Mouse (Mus musculus) C2C12 (cell line): ENCODE measurements around the gene Ppp2r1b. TPM values are rescaled to one million over a fixed set of nuclear protein-coding genes. Genes with fewer than 3 reads are reported as not detected.

Experiments
- H3K27me3 ChIP-seq: one replicate; pipeline ENCODE4 v1.6.1; 2011; ENCODE audit not compliant: control insufficient read depth, insufficient read depth, insufficient read length
- H3K36me3 ChIP-seq: one replicate; pipeline ENCODE4 v1.6.1; 2011; ENCODE audit not compliant: control insufficient read depth, insufficient read depth
- H3K4me3 ChIP-seq: one replicate; pipeline ENCODE4 v1.5.1; 2011; ENCODE audit warnings: mild to moderate bottlenecking, control low read depth; ENCODE audit not compliant: poor library complexity, insufficient read depth, severe bottlenecking
- H3K79me2 ChIP-seq: one replicate; pipeline ENCODE4 v1.6.1; 2011; ENCODE audit not compliant: control insufficient read depth, insufficient read depth
- H3K79me3 ChIP-seq: one replicate; pipeline ENCODE4 v1.6.1; 2011; ENCODE audit warnings: low read depth, control low read depth
- H3ac ChIP-seq: one replicate; pipeline ENCODE3; 2011; ENCODE audit warnings: low read depth; ENCODE audit not compliant: control insufficient read depth, insufficient read length
- CEBPB ChIP-seq: IDR thresholded peaks from one replicate; pipeline ENCODE4 v1.6.1; 2011; ENCODE audit warnings: low read depth, mild to moderate bottlenecking, control low read depth, moderate library complexity
- CTCF ChIP-seq: IDR thresholded peaks from one replicate; pipeline ENCODE4 v1.5.1; 2011; ENCODE audit not compliant: control insufficient read depth, insufficient read depth, insufficient read length
- FOSL1 ChIP-seq: IDR thresholded peaks from one replicate; pipeline ENCODE4 v1.8.0; 2011; ENCODE audit warnings: mild to moderate bottlenecking, low read length; ENCODE audit not compliant: poor library complexity, insufficient read depth, severe bottlenecking
- MAX ChIP-seq: IDR thresholded peaks from one replicate; pipeline ENCODE4 v1.6.1; 2011; ENCODE audit warnings: mild to moderate bottlenecking, control low read depth
- MYOD1 ChIP-seq: IDR thresholded peaks from one replicate; pipeline ENCODE4 v1.6.1; 2011; ENCODE audit warnings: low read depth; ENCODE audit not compliant: control insufficient read depth, insufficient read length
- MYOG ChIP-seq: IDR thresholded peaks from one replicate; pipeline ENCODE4 v1.6.1; 2011; ENCODE audit not compliant: control insufficient read depth, insufficient read length; ENCODE audit errors: extremely low read depth
- USF1 ChIP-seq: IDR thresholded peaks from one replicate; pipeline ENCODE4 v1.6.1; 2011; ENCODE audit warnings: low read depth, mild to moderate bottlenecking, control low read depth, moderate library complexity
- polyA plus RNA-seq: library from polyadenylated mRNA; unstranded; fragments of >200 nt; fragmentation: generic; extraction: Trizol; gene quantifications from one replicate; pipeline ENCODE4 v1.2.1, GENCODE M21; 2012; ENCODE audit warnings: missing spikeins

The Ppp2r1b gene
- polyA plus RNA-seq, 1 experiment = 26.7 TPM

GRCm38 (mm10) chr9:50816512-50816911 is 28.6 kb upstream of the Ppp2r1b start:
- Histone ChIP-seq H3K79me3 (no peaks in the 10 kb centered on the region), H3K4me3 (no peak overlapping the region), H3K36me3 (peaks cover 7% of the 10 kb centered on the region), H3K27me3 (no peaks in the 10 kb centered on the region), H3K79me2 (no peaks in the 10 kb centered on the region), H3ac (no peak overlapping the region)
- TF ChIP-seq FOSL1 (no peak), USF1 (no peak), MYOD1 (no peak), CTCF (no peak), MYOG (no peak), MAX (no peak), CEBPB (no peak)

- no peaks in the 10 kb centered on the region for H3K27me3 ChIP-seq
- TF ChIP-seq MAX (no peak), FOSL1 (no peak), MYOG (no peak), CTCF (no peak), MYOD1 (no peak), USF1 (no peak), CEBPB (no peak)
- H3K79me2 ChIP-seq = no peaks in the 10 kb centered on the region
- H3K4me3 ChIP-seq = no peak overlapping the region
- no peaks in the 10 kb centered on the region for H3K79me3 ChIP-seq
- no peak overlapping the region for H3ac ChIP-seq
- H3K36me3 ChIP-seq = peaks cover 7% of the 10 kb centered on the region
Measured at GRCm38 (mm10) chr9:50818050-50818449, 27.1 kb upstream of the Ppp2r1b start.

DNA sequence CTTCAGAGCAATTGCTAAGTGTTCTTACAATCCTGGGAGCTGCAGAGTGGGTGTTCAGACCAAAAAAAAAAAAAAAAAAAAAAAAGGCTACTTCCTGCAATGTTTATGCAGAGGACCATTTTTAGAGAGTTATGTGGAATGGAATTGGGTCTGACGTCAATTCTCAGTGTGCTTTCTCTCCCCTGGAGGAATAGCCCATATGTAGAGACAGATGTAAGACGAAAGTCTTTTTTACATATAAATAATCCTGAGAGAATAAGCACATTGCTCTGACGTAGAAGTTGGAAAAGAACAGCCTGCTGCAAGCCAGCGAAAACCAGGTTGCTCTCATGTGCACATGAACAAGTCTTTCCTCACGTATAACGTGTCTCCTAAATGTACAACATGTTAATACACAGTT is 25.4 kb upstream of the Ppp2r1b start:
- peaks cover 7% of the 10 kb centered on the region for H3K36me3 ChIP-seq

GRCm38 (mm10) chr9:50821651-50822050 is 23.4 kb upstream of the Ppp2r1b start:
- Histone ChIP-seq H3ac (no peak overlapping the region), H3K36me3 (peaks cover 4% of the 10 kb centered on the region), H3K4me3 (no peak overlapping the region), H3K79me2 (no peaks in the 10 kb centered on the region), H3K27me3 (no peaks in the 10 kb centered on the region), H3K79me3 (no peaks in the 10 kb centered on the region)
- TF ChIP-seq CTCF (no peak), FOSL1 (no peak), USF1 (no peak), MYOG (no peak), CEBPB (no peak), MYOD1 (no peak), MAX (no peak)

More for the DNA sequence above, 25.4 kb upstream of the Ppp2r1b start:
- Histone ChIP-seq H3K27me3 (no peaks in the 10 kb centered on the region), H3K79me2 (no peaks in the 10 kb centered on the region), H3K79me3 (no peaks in the 10 kb centered on the region), H3ac (no peak overlapping the region), H3K4me3 (no peak overlapping the region)
- TF ChIP-seq CEBPB (no peak), MYOD1 (no peak), USF1 (no peak), CTCF (no peak), MYOG (no peak), MAX (no peak), FOSL1 (no peak)

DNA sequence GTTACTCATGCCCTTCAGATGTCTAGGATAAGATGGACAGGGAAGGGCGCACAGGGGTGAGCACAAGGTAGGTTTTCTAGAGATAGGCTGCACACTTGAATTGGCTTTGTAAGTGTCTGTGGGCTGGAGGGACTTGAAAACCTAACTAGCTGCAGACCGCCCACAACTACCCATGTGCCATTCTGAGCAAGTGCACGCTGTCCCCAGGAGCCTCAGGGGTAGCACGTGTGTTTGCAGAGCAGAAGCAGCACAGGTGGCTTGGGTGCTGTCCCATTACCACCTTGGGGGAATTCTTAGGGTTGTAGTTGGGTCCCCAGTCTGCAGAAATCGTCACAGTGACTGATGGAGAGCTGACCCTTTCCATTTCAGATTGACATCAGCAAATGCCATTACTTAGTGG is 22.9 kb upstream of the Ppp2r1b start:
- Histone ChIP-seq H3K79me2 (no peaks in the 10 kb centered on the region), H3K79me3 (no peaks in the 10 kb centered on the region), H3K4me3 (no peak overlapping the region), H3K27me3 (no peaks in the 10 kb centered on the region), H3K36me3 (peaks cover 4% of the 10 kb centered on the region), H3ac (no peak overlapping the region)
- TF ChIP-seq MYOD1 (no peak), MYOG (no peak), USF1 (no peak), CEBPB (no peak), FOSL1 (no peak), CTCF (no peak), MAX (no peak)

DNA sequence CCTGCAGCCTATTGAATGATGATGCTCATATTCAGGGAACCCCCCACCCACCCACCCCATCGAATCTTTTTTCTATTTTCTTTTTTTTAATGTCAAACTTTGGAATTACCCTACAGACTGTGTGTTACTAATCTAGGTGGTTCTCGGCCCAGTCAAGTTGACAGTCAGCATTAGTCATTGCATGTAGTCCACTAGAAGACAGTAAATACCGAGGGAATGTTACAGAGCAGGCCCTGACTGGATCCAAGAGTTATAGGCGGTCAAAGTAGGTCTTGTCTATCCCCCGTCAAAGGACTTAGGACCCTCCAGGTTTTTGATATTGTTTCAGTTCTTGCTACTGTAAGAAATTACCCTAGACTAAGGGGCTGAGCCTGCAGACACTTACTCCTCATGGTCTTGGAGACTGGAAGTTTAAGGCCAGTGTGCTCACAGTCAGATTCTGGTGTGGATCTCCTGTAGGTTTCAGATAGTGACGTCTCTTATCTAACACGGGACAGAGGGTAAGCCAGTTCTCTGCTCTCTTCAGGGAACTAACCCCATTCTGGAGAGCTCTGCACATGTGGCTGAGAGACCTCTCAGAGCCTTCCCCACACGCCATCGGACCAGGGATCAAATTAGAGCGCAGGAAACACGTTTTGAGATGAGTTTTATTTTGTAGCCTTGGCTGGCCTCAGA is 21.2 kb upstream of the Ppp2r1b start:
- no peak overlapping the region for H3K4me3 ChIP-seq
- H3K79me3 ChIP-seq = no peaks in the 10 kb centered on the region
- no peaks in the 10 kb centered on the region for H3K79me2 ChIP-seq
- H3K36me3 ChIP-seq = peaks cover 5% of the 10 kb centered on the region
- no peak for TF ChIP-seq CEBPB
- TF ChIP-seq MYOG = no peak
- no peak for TF ChIP-seq USF1
- no peak for TF ChIP-seq CTCF
- no peak for TF ChIP-seq FOSL1
- TF ChIP-seq MYOD1 = no peak
- TF ChIP-seq MAX = no peak
- H3ac ChIP-seq = no peak overlapping the region
- H3K27me3 ChIP-seq = no peaks in the 10 kb centered on the region
